28 mouse cellular contexts compared by ENCODE assay signal in the genomic region with DNA sequence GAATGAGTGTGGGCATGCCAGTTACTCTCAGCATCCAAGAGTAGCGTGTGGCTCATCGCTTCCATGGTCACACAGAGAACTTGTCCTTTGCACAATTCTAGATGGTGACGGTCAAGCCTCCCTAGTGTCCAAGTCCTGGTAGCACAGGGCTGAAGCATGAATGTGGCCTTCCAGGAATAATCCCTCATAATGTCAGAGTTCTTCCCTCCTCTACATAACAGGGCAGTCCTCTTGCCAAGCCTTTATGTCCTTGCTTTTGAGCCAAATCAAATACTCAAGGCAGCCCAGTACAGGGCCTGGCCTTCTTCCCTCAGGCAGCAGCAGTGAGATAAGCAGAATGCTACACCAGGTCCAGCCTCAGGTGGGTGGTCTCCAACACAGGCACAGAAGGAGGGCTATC.
"Had no signal": no experiment of that assay in that cellular context is flagged by ENCODE, and none has a peak within 500 bp of the region (broad histone marks: within the 10 kb centered on the region; RNA-seq: fewer than 3 reads in every experiment).

No protein-coding gene starts in this region.

- H3K4me1 ChIP-seq: hindbrain, embryonic 10.5 days; hindbrain, embryonic 12.5 days; intestine, embryonic 15.5 days; limb, embryonic 10.5 days had no signal

- H3K4me2 ChIP-seq: heart, embryonic 11.5 days; heart, embryonic 13.5 days; heart, embryonic 15.5 days; hindbrain, embryonic 12.5 days; hindbrain, embryonic 14.5 days; intestine, embryonic 15.5 days; limb, embryonic 12.5 days; liver, embryonic 11.5 days; liver, embryonic 13.5 days; liver, embryonic 15.5 days had no signal

- H3K27me3 ChIP-seq: heart, embryonic 13.5 days; heart, embryonic 15.5 days; hindbrain, embryonic 12.5 days; intestine, embryonic 15.5 days; limb, embryonic 12.5 days; liver, embryonic 13.5 days; liver, embryonic 15.5 days had no signal

- H3K9me3 ChIP-seq: heart, embryonic 13.5 days; heart, embryonic 15.5 days; hindbrain, embryonic 10.5 days; hindbrain, embryonic 12.5 days; intestine, embryonic 15.5 days; limb, embryonic 10.5 days; limb, embryonic 12.5 days; liver, embryonic 13.5 days; liver, embryonic 15.5 days had no signal

- H3K9ac ChIP-seq: heart, embryonic 13.5 days; heart, embryonic 15.5 days; hindbrain, embryonic 12.5 days; hindbrain, embryonic 14.5 days; intestine, embryonic 15.5 days; limb, embryonic 12.5 days; liver, embryonic 13.5 days; liver, embryonic 15.5 days had no signal

- H3K27ac ChIP-seq: heart, adult 2 months; heart, embryonic 13.5 days; heart, embryonic 15.5 days; hindbrain, embryonic 10.5 days; hindbrain, embryonic 12.5 days; hindbrain, embryonic 14.5 days; intestine, embryonic 15.5 days; kidney, postnatal 0 days; layer of hippocampus, adult 2 months; left cerebral cortex, adult 2 months; limb, embryonic 10.5 days; limb, embryonic 12.5 days; liver, embryonic 15.5 days had no signal

- DNase-seq: gastrocnemius, postnatal 14 days; gastrocnemius, postnatal 36 days; heart, adult 11 months; heart, adult 2 months; heart, postnatal 4 days; kidney, adult 18-20 months; kidney, adult 8-10 months; kidney, postnatal 25 days; kidney, postnatal 4 days; liver; liver, embryonic 13.5 days had no signal

- H3K4me3 ChIP-seq: heart, adult 2 months; heart, embryonic 13.5 days; heart, embryonic 15.5 days; hindbrain, embryonic 10.5 days; hindbrain, embryonic 12.5 days; intestine, embryonic 15.5 days; layer of hippocampus, adult 2 months; left cerebral cortex, adult 2 months; limb, embryonic 10.5 days; limb, embryonic 12.5 days; liver, embryonic 13.5 days; liver, embryonic 15.5 days had no signal

- ATAC-seq: hindbrain, embryonic 16.5 days; inflammation-experienced regulatory T-cells, adult 6 months; intestine, embryonic 15.5 days; intestine, postnatal 0 days had no signal
